Mouse (Mus musculus) embryonic facial prominence, embryonic 12.5 days (tissue): ENCODE results near the gene Spag5. TPM values are rescaled to one million over a fixed set of nuclear protein-coding genes. Genes with fewer than 3 reads are reported as not detected.

Experiments
- ATAC-seq: fragments of 200-750 bp; cut with Nextera tagmentation; 2 replicates; pipeline ENCODE4 v1.8.0; 2017; ENCODE audit not compliant: insufficient number of reproducible peaks, insufficient read depth, low FRiP score, low TSS enrichment
- H3K27ac ChIP-seq: fragments of 300-500 bp; sonication (generic); 2 replicates; pipeline ENCODE4 v1.5.1; 2016; ENCODE audit warnings: mild to moderate bottlenecking
- H3K27me3 ChIP-seq: fragments of 300-500 bp; sonication (generic); 2 replicates; pipeline ENCODE4 v1.6.1; 2016; ENCODE audit warnings: mild to moderate bottlenecking, moderate library complexity
- H3K36me3 ChIP-seq: fragments of 300-500 bp; sonication (generic); 2 replicates; pipeline ENCODE4 v1.6.1; 2016; ENCODE audit warnings: mild to moderate bottlenecking
- H3K4me1 ChIP-seq: fragments of 300-500 bp; sonication (generic); 2 replicates; pipeline ENCODE4 v1.6.1; 2016
- H3K4me2 ChIP-seq: fragments of 300-500 bp; sonication (generic); replicated peaks from 2 replicates; pipeline ENCODE4 v1.6.1; 2016; ENCODE audit warnings: mild to moderate bottlenecking, moderate library complexity
- H3K4me3 ChIP-seq: fragments of 300-500 bp; sonication (generic); 2 replicates; pipeline ENCODE4 v1.5.1; 2016; ENCODE audit warnings: mild to moderate bottlenecking
- H3K9ac ChIP-seq: fragments of 300-500 bp; sonication (generic); 2 replicates; pipeline ENCODE4 v1.6.1; 2016; ENCODE audit warnings: mild to moderate bottlenecking, moderate library complexity
- H3K9me3 ChIP-seq: fragments of 300-500 bp; sonication (generic); 2 replicates; pipeline ENCODE4 v1.6.1; 2016; ENCODE audit warnings: mild to moderate bottlenecking, moderate library complexity
- WGBS: fragments of 180-500 bp; shearing (Covaris S2); methylation state at CpG from one replicate; pipeline ENCODE4 v1.1.7; 2016; 5-methylcytosine and 5-hydroxymethylcytosine counted together
- polyA plus RNA-seq: library from polyadenylated mRNA; unstranded; fragments of >200 nt; fragmentation: Nextera tagmentation; extraction: Ambion mirVana; gene quantifications from 2 replicates; pipeline ENCODE4 v1.2.1, GENCODE M21; 2016

Gene Spag5
- polyA plus RNA-seq, 1 experiment from 2014 or later = 50.8 TPM

DNA sequence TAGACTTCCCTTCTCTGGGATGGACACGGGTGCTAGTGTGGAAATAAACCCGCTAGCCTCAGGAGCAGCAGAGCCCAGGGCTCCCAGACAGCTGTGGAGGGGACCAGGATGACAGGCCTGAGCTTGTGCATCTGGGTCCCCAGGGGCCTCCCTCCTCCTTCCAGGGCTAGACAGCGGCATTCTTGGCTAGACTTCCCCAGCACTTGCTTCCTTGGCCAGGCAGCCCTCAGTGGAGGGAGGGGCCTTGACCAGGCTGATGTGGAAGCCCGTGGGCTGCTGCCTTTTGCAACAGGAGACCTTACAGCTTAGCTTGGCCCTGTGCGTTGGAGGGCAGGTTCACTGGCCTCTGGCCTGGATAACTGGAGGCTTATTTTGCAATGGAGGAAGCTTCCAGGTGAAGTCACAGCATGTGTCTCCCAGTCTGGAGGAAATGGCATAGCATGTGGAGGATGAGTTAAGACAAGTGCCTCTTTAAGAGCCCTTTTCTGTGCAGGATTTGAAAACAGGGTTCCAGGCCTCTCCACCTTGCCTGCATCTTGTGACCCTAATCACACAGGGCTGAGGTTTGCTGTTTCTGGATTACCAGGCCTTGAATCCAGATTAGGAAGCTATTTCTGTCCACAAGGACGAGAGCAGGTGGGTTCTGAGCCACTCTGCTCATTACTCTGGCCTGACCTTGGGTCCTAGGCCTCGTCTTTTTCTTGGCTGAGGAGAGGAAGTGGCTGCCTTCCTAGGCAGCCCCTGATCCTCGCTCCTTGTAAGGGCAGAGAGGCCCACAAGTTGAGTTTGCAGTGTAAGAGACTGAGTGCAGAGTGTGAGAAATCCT lies 43.8 kb downstream of the Spag5 start:
- Histone ChIP-seq H3K9ac (peak overlapping the region; percentile 45; the same call in 1 of the 2 replicates), H3K4me3 (peak overlapping the region; percentile 80; the same call in 1 of the 2 replicates), H3K9me3 (no peaks in the 10 kb centered on the region), H3K27ac (peak overlapping the region; percentile 60), H3K27me3 (no peaks in the 10 kb centered on the region), H3K36me3 (peaks cover 30% of the 10 kb centered on the region), H3K4me1 (peaks cover 32% of the 10 kb centered on the region), H3K4me2 (peak overlapping the region; percentile 65)
- no peak for ATAC-seq
- 50% methylated on average over 8 of the region's 8 CpGs for WGBS

DNA sequence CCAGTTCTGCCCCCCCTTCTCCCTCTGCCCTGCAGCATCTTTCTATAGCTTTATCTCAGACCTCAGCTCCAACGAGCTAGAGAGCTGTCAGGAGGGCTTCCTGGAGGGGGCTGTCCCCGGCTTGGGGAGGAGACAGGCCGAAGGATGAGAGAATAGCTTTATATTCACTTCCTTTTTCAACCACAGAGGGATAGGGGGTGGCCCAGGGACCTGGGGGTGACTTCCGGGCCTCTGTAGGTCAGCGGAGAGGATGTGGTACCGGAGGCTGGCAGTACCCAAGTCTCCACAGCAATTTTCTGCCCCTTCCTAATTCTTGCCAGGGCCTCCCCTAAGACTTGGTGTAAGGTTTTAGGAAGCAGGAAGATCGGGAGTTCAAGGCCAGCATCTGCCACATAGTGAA lies 44.5 kb downstream of the Spag5 start:
- Histone ChIP-seq H3K9ac (0 out of 2 replicates have a peak overlapping the region, but pooled peaks have one; percentile 38), H3K4me1 (peaks cover 32% of the 10 kb centered on the region), H3K27me3 (no peaks in the 10 kb centered on the region), H3K27ac (peak overlapping the region; percentile 60), H3K36me3 (peaks cover 26% of the 10 kb centered on the region), H3K9me3 (no peaks in the 10 kb centered on the region), H3K4me2 (peak overlapping the region; percentile 65; the same call in 1 of the 2 replicates), H3K4me3 (no peak overlapping the region)
- ATAC-seq = no peak
- 71% methylated on average over 7 of the region's 7 CpGs for WGBS

DNA sequence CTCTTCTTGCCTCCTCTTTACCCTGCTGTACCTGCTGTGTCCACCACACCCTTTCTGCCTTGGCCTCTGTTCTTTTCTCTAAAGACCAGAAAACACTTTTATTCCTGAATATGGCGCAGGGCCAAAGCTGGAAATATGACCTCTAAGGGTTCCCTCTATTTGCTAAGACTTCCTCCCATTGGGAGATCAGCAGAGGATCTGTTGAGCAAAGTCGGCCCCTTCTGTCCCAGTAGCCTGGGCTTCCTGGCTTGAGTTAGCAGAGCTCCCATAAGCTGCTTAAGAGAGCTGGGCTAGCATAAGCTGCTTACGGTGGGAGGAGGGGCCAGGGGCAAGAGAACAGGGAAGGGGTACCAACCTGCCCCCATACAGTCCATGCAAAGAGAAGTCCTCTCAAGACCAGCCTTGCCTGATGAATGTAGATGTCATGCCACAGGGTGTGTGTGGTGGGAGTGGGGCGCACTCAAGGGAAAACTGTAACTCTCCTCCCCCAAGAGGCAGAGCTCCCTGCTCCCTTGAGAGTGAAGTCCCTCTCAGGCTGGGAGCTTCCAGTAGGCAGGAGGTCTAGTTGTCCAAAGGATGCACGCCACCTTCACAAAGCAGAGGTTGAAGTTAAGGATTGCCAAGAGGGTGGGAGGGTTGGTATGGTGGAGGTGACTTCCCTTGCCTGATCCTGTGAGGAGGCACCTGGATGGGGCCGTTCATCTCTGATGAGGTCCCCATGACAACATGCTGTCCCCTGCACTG lies 45.2 kb downstream of the Spag5 start:
- ATAC-seq = no peak
- Histone ChIP-seq H3K27ac (no peak overlapping the region), H3K4me2 (no peak overlapping the region), H3K9me3 (no peaks in the 10 kb centered on the region), H3K4me3 (no peak overlapping the region), H3K9ac (no peak overlapping the region), H3K36me3 (peaks cover 22% of the 10 kb centered on the region), H3K27me3 (no peaks in the 10 kb centered on the region), H3K4me1 (peaks cover 32% of the 10 kb centered on the region)
- WGBS = 74% methylated on average over 6 of the region's 6 CpGs

GRCm38 (mm10) chr11:78347070-78347754 lies 45.9 kb downstream of the Spag5 start:
- peaks cover 22% of the 10 kb centered on the region for H3K36me3 ChIP-seq
- no peaks in the 10 kb centered on the region for H3K27me3 ChIP-seq
- no peak overlapping the region for H3K4me3 ChIP-seq
- peaks cover 32% of the 10 kb centered on the region for H3K4me1 ChIP-seq
- H3K4me2 ChIP-seq = no peak overlapping the region
- no peak overlapping the region for H3K9ac ChIP-seq
- no peak for ATAC-seq
- no peak overlapping the region for H3K27ac ChIP-seq
- no peaks in the 10 kb centered on the region for H3K9me3 ChIP-seq
- WGBS = 92% methylated on average over 10 of the region's 10 CpGs

GRCm38 (mm10) chr11:78347908-78348307 lies 46.6 kb downstream of the Spag5 start:
- Histone ChIP-seq H3K4me3 (no peak overlapping the region), H3K4me2 (no peak overlapping the region), H3K27ac (no peak overlapping the region), H3K27me3 (no peaks in the 10 kb centered on the region), H3K9me3 (no peaks in the 10 kb centered on the region), H3K4me1 (peaks cover 30% of the 10 kb centered on the region), H3K9ac (no peak overlapping the region), H3K36me3 (peaks cover 22% of the 10 kb centered on the region)
- WGBS = 87% methylated on average over 9 of the region's 9 CpGs
- ATAC-seq = no peak

- Histone ChIP-seq H3K4me2 (no peak overlapping the region), H3K27me3 (no peaks in the 10 kb centered on the region), H3K36me3 (peaks cover 22% of the 10 kb centered on the region), H3K4me3 (no peak overlapping the region), H3K27ac (no peak overlapping the region), H3K9ac (no peak overlapping the region), H3K9me3 (no peaks in the 10 kb centered on the region), H3K4me1 (peaks cover 29% of the 10 kb centered on the region)
- WGBS = 41% methylated on average over 7 of the region's 7 CpGs
- ATAC-seq = no peak
Measured at GRCm38 (mm10) chr11:78348474-78348873, 47.1 kb downstream of the Spag5 start.

- H3K27me3 ChIP-seq = no peaks in the 10 kb centered on the region
- ATAC-seq = no peak
- no peak overlapping the region for H3K9ac ChIP-seq
- H3K4me2 ChIP-seq = no peak overlapping the region
- no peak overlapping the region for H3K4me3 ChIP-seq
- 81% methylated on average over 4 of the region's 4 CpGs for WGBS
- peaks cover 26% of the 10 kb centered on the region for H3K4me1 ChIP-seq
- peaks cover 22% of the 10 kb centered on the region for H3K36me3 ChIP-seq
- no peak overlapping the region for H3K27ac ChIP-seq
- H3K9me3 ChIP-seq = no peaks in the 10 kb centered on the region
Measured at GRCm38 (mm10) chr11:78349441-78350358, 48.4 kb downstream of the Spag5 start.

DNA sequence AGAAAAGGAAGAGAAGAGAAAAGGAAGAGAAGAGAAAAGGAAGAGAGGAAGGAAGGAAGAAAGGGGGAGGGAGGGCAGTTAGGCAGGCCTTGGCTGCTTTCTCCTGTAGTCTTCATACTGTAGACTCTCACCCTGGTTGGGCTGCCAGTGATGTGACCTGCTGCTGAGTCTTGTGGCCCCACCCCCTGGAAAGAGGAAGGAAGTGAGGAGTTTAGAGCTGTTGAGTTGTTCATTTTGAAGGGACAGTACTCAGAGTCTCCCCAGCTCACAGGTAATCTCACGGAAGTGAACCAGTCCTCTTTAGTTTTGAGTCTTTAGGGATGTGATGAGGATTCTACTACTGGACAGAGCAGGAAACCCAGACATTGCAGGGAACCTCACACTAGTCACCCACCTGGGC lies 51.8 kb downstream of the Spag5 start:
- H3K36me3 ChIP-seq = peaks cover 13% of the 10 kb centered on the region
- no peak overlapping the region for H3K9ac ChIP-seq
- no peaks in the 10 kb centered on the region for H3K27me3 ChIP-seq
- H3K9me3 ChIP-seq = no peaks in the 10 kb centered on the region
- H3K27ac ChIP-seq = no peak overlapping the region
- no peak overlapping the region for H3K4me3 ChIP-seq
- WGBS = 84% methylated on average over 1 of the region's 1 CpGs
- no peak for ATAC-seq
- H3K4me1 ChIP-seq = peaks cover 4% of the 10 kb centered on the region; the same call in 1 of the 2 replicates
- no peak overlapping the region for H3K4me2 ChIP-seq

DNA sequence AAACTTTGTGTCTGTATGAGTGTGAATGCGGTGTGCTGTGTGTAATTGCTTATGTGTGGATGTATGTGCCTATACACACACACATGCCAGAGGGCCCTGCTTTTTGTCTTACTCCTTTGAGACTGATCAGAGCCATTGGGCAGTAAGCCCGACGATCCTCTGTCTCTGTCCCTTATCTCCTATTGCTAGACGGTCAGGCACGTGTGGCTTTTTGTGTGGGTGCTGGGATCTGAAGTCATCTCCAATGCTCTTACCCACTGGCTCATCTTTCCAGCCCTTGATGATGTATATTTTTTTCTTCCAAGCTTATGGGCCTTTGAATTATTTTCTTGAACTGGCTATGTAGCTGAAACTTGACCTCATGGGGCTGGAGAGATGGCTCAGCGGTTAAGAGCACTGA lies 53.6 kb downstream of the Spag5 start:
- Histone ChIP-seq H3K4me3 (no peak overlapping the region), H3K27me3 (no peaks in the 10 kb centered on the region), H3K9me3 (no peaks in the 10 kb centered on the region), H3K36me3 (no peaks in the 10 kb centered on the region), H3K27ac (no peak overlapping the region), H3K9ac (no peak overlapping the region), H3K4me1 (no peaks in the 10 kb centered on the region), H3K4me2 (no peak overlapping the region)
- ATAC-seq = no peak
- WGBS = 80% methylated on average over 6 of the region's 6 CpGs

DNA sequence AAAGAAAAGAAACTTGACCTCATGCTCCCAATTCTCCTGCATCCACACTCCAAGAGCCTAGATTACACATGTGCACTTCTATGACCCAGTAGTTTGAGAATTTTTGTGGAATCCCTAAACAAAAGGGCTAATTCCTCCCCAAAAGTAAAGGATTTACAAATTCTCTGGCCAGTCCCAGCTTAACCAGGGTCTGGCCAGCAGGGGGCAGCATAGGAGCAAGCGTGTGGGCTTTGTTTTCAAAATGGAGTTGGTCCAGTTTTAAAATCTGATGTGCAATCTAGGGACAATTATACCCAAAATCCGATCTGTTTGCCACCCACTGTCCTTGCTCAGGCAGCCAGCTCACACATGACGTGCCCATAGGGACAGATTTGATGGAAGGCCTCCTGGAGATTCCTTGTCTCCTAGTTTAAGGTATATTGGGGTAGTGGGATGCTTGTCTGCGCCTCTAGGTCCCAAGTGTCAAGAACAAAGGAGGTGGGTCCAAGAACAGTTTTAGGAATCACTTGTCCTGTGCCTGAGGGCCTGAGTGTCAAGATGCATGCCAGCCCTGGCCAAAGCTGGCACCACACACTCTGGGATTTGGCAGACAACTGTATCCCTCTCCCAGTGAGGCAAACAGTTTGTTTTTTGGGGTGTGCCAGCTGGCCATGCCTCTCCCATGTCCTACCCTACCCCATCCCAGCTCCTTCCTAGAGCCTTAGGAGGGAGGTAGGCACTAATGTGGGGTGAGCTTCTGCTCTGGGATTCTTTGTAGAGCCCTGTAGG lies 54.3 kb downstream of the Spag5 start:
- no peak overlapping the region for H3K27ac ChIP-seq
- no peak for ATAC-seq
- H3K9ac ChIP-seq = no peak overlapping the region

More for the DNA sequence above, 54.3 kb downstream of the Spag5 start:
- Histone ChIP-seq H3K4me2 (no peak overlapping the region), H3K4me3 (no peak overlapping the region), H3K27me3 (no peaks in the 10 kb centered on the region), H3K9me3 (no peaks in the 10 kb centered on the region), H3K36me3 (no peaks in the 10 kb centered on the region), H3K4me1 (no peaks in the 10 kb centered on the region)
- 30% methylated on average over 4 of the region's 4 CpGs for WGBS
